Mouse (Mus musculus): Measurements from ENCODE around the gene Stat2. TPM values are rescaled to one million over a fixed set of nuclear protein-coding genes. Genes with fewer than 3 reads are reported as not detected.
A peak's percentile ranks its signal among the peaks of the same experiment; 100 is the strongest.

Stat2 gene
- polyA plus RNA-seq, 1 experiment from 2014 or later = 24.5 TPM

- H3K27me3 ChIP-seq (replicated peaks) = no peaks in the 10 kb centered on the region
- peaks cover 6% of the 10 kb centered on the region for H3K4me1 ChIP-seq
- ATAC-seq (ENCODE audit: low FRiP score) = no peak
- H3K4me3 ChIP-seq (replicated peaks) = no peak overlapping the region
- H3K4me2 ChIP-seq = no peak overlapping the region
- H3K36me3 ChIP-seq = peaks cover 15% of the 10 kb centered on the region; the same call in 1 of the 2 replicates
- H3K27ac ChIP-seq (replicated peaks) = no peak overlapping the region
- WGBS = 69% methylated on average over 15 of the region's 15 CpGs
- no peak overlapping the region for H3K9ac ChIP-seq (replicated peaks)
- no peaks in the 10 kb centered on the region for H3K9me3 ChIP-seq (replicated peaks)
Measured at GRCm38 (mm10) chr10:128237807-128238480, 32.4 kb upstream of the Stat2 start.

- no peak overlapping the region for H3K4me3 ChIP-seq (replicated peaks)
- H3K27ac ChIP-seq (replicated peaks) = no peak overlapping the region
- H3K36me3 ChIP-seq = peaks cover 19% of the 10 kb centered on the region; the same call in 1 of the 2 replicates
- no peak overlapping the region for H3K9ac ChIP-seq (replicated peaks)
- H3K9me3 ChIP-seq (replicated peaks) = no peaks in the 10 kb centered on the region
- H3K4me1 ChIP-seq = peaks cover 5% of the 10 kb centered on the region; the same call in 1 of the 2 replicates
- H3K4me2 ChIP-seq = no peak overlapping the region
- 95% methylated on average over 4 of the region's 4 CpGs for WGBS
- H3K27me3 ChIP-seq (replicated peaks) = no peaks in the 10 kb centered on the region
- no peak for ATAC-seq (ENCODE audit: low FRiP score)
Measured at GRCm38 (mm10) chr10:128239140-128239539, 31.2 kb upstream of the Stat2 start.

GRCm38 (mm10) chr10:128240131-128240530, 30.2 kb upstream of the Stat2 start:
- no peaks in the 10 kb centered on the region for H3K27me3 ChIP-seq (replicated peaks)
- no peak overlapping the region for H3K4me3 ChIP-seq (replicated peaks)
- no peak overlapping the region for H3K9ac ChIP-seq (replicated peaks)
- H3K36me3 ChIP-seq = peaks cover 27% of the 10 kb centered on the region; the same call in 1 of the 2 replicates
- no peak for ATAC-seq (ENCODE audit: low FRiP score)
- H3K4me2 ChIP-seq = no peak overlapping the region
- 94% methylated on average over 18 of the region's 18 CpGs for WGBS
- H3K27ac ChIP-seq (replicated peaks) = no peak overlapping the region
- H3K9me3 ChIP-seq (replicated peaks) = no peaks in the 10 kb centered on the region
- peaks cover 5% of the 10 kb centered on the region; the same call in 1 of the 2 replicates for H3K4me1 ChIP-seq

- H3K9ac ChIP-seq (replicated peaks) = no peak overlapping the region
- H3K9me3 ChIP-seq (replicated peaks) = no peaks in the 10 kb centered on the region
- H3K4me3 ChIP-seq (replicated peaks) = no peak overlapping the region
- H3K27me3 ChIP-seq (replicated peaks) = no peaks in the 10 kb centered on the region
- 97% methylated on average over 8 of the region's 8 CpGs for WGBS
- no peak overlapping the region for H3K4me2 ChIP-seq
- H3K36me3 ChIP-seq = peaks cover 43% of the 10 kb centered on the region; the same call in 1 of the 2 replicates
- no peak for ATAC-seq (ENCODE audit: low FRiP score)
- H3K4me1 ChIP-seq = no peaks in the 10 kb centered on the region
- no peak overlapping the region for H3K27ac ChIP-seq (replicated peaks)
Measured at GRCm38 (mm10) chr10:128243252-128243651, 27.1 kb upstream of the Stat2 start.

- Histone ChIP-seq H3K36me3 (peaks cover 49% of the 10 kb centered on the region), H3K9me3 (replicated peaks) (no peaks in the 10 kb centered on the region), H3K4me3 (replicated peaks) (no peak overlapping the region), H3K4me1 (no peaks in the 10 kb centered on the region), H3K27me3 (replicated peaks) (no peaks in the 10 kb centered on the region), H3K9ac (replicated peaks) (no peak overlapping the region), H3K4me2 (no peak overlapping the region), H3K27ac (replicated peaks) (no peak overlapping the region)
- WGBS = 97% methylated on average over 15 of the region's 15 CpGs
- ATAC-seq (ENCODE audit: low FRiP score) = no peak
Measured at GRCm38 (mm10) chr10:128244121-128244520, 26.2 kb upstream of the Stat2 start.

- peak overlapping the region; percentile 64; the same call in 1 of the 2 replicates for H3K27ac ChIP-seq (replicated peaks)
- H3K27me3 ChIP-seq (replicated peaks) = no peaks in the 10 kb centered on the region
- H3K9ac ChIP-seq (replicated peaks) = no peak overlapping the region
- H3K4me3 ChIP-seq (replicated peaks) = no peak overlapping the region
- ATAC-seq (ENCODE audit: low FRiP score) = no peak
- no peaks in the 10 kb centered on the region for H3K4me1 ChIP-seq
- H3K36me3 ChIP-seq = peaks cover 60% of the 10 kb centered on the region
- WGBS = 84% methylated on average over 17 of the region's 17 CpGs
- no peaks in the 10 kb centered on the region for H3K9me3 ChIP-seq (replicated peaks)
- peak overlapping the region; percentile 28; the same call in 1 of the 2 replicates for H3K4me2 ChIP-seq
Measured at GRCm38 (mm10) chr10:128247020-128247732, 23.2 kb upstream of the Stat2 start.

- Histone ChIP-seq H3K4me2 (no peak overlapping the region), H3K36me3 (peaks cover 51% of the 10 kb centered on the region), H3K9ac (replicated peaks) (no peak overlapping the region), H3K27me3 (replicated peaks) (no peaks in the 10 kb centered on the region), H3K4me1 (no peaks in the 10 kb centered on the region), H3K9me3 (replicated peaks) (no peaks in the 10 kb centered on the region), H3K4me3 (replicated peaks) (no peak overlapping the region), H3K27ac (replicated peaks) (no peak overlapping the region)
- 93% methylated on average over 13 of the region's 13 CpGs for WGBS
- ATAC-seq (ENCODE audit: low FRiP score) = no peak
Measured at GRCm38 (mm10) chr10:128250565-128250964, 19.8 kb upstream of the Stat2 start.

- H3K4me1 ChIP-seq = no peaks in the 10 kb centered on the region
- H3K4me3 ChIP-seq (replicated peaks) = no peak within 1 kb of the TSS
- H3K27me3 ChIP-seq (replicated peaks) = no peaks in the 10 kb centered on the region
- H3K9me3 ChIP-seq (replicated peaks) = no peaks in the 10 kb centered on the region
- no peak within 1 kb of the TSS for H3K9ac ChIP-seq (replicated peaks)
- no peak within 1 kb of the TSS for H3K4me2 ChIP-seq
- no peak within 1 kb of the TSS for H3K27ac ChIP-seq (replicated peaks)
- WGBS = 87% methylated on average over 4 of the region's 4 CpGs
- peaks cover 31% of the 10 kb centered on the region for H3K36me3 ChIP-seq
- ATAC-seq (ENCODE audit: low FRiP score) = no peak
Measured at GRCm38 (mm10) chr10:128253677-128254255, 16.6 kb upstream of the Stat2 start, which contains the start of gene Apon. Gene Apon, plus strand, starts transcription at chr10:128254096.

- no peaks in the 10 kb centered on the region for H3K9me3 ChIP-seq (replicated peaks)
- ATAC-seq (ENCODE audit: low FRiP score) = no peak
- 88% methylated on average over 8 of the region's 8 CpGs for WGBS
- no peak overlapping the region for H3K27ac ChIP-seq (replicated peaks)
- H3K4me3 ChIP-seq (replicated peaks) = no peak overlapping the region
- H3K9ac ChIP-seq (replicated peaks) = no peak overlapping the region
- H3K27me3 ChIP-seq (replicated peaks) = no peaks in the 10 kb centered on the region
- peaks cover 16% of the 10 kb centered on the region for H3K36me3 ChIP-seq
- H3K4me1 ChIP-seq = no peaks in the 10 kb centered on the region
- no peak overlapping the region for H3K4me2 ChIP-seq
Measured at GRCm38 (mm10) chr10:128255925-128256324, 14.4 kb upstream of the Stat2 start.

GRCm38 (mm10) chr10:128256328-128256727, 14.0 kb upstream of the Stat2 start:
- no peak overlapping the region for H3K4me3 ChIP-seq (replicated peaks)

GRCm38 (mm10) chr10:128258953-128259352, 11.4 kb upstream of the Stat2 start:
- Histone ChIP-seq H3K4me3 (replicated peaks) (no peak overlapping the region), H3K27ac (replicated peaks) (no peak overlapping the region), H3K9me3 (replicated peaks) (no peaks in the 10 kb centered on the region), H3K4me1 (no peaks in the 10 kb centered on the region), H3K4me2 (no peak overlapping the region), H3K36me3 (no peaks in the 10 kb centered on the region), H3K27me3 (replicated peaks) (no peaks in the 10 kb centered on the region), H3K9ac (replicated peaks) (no peak overlapping the region)
- WGBS = 78% methylated on average over 4 of the region's 4 CpGs
- ATAC-seq (ENCODE audit: low FRiP score) = no peak

More at GRCm38 (mm10) chr10:128256328-128256727, 14.0 kb upstream of the Stat2 start:
- no peak for ATAC-seq (ENCODE audit: low FRiP score)
- H3K36me3 ChIP-seq = peaks cover 12% of the 10 kb centered on the region
- H3K4me2 ChIP-seq = no peak overlapping the region
- no peaks in the 10 kb centered on the region for H3K9me3 ChIP-seq (replicated peaks)
- H3K4me1 ChIP-seq = no peaks in the 10 kb centered on the region
- H3K9ac ChIP-seq (replicated peaks) = no peak overlapping the region
- H3K27me3 ChIP-seq (replicated peaks) = no peaks in the 10 kb centered on the region
- 68% methylated on average over 8 of the region's 8 CpGs for WGBS
- H3K27ac ChIP-seq (replicated peaks) = no peak overlapping the region
